Mouse (Mus musculus) ES-Bruce4 (cell line): ENCODE measurements around the gene Dnah14.

ENCODE experiments used
- CTCF ChIP-seq: IDR thresholded peaks from one replicate; pipeline ENCODE4 v1.8.1; 2011; ENCODE audit warnings: low read depth, low read length
- EP300 ChIP-seq: IDR thresholded peaks from 2 replicates; pipeline ENCODE4 v1.6.1; 2011; ENCODE audit warnings: low read depth, low read length; ENCODE audit not compliant: insufficient read depth
- POLR2A ChIP-seq: IDR thresholded peaks from one replicate; pipeline ENCODE4 v1.8.1; 2011; ENCODE audit warnings: low read length; ENCODE audit not compliant: insufficient read depth

DNA sequence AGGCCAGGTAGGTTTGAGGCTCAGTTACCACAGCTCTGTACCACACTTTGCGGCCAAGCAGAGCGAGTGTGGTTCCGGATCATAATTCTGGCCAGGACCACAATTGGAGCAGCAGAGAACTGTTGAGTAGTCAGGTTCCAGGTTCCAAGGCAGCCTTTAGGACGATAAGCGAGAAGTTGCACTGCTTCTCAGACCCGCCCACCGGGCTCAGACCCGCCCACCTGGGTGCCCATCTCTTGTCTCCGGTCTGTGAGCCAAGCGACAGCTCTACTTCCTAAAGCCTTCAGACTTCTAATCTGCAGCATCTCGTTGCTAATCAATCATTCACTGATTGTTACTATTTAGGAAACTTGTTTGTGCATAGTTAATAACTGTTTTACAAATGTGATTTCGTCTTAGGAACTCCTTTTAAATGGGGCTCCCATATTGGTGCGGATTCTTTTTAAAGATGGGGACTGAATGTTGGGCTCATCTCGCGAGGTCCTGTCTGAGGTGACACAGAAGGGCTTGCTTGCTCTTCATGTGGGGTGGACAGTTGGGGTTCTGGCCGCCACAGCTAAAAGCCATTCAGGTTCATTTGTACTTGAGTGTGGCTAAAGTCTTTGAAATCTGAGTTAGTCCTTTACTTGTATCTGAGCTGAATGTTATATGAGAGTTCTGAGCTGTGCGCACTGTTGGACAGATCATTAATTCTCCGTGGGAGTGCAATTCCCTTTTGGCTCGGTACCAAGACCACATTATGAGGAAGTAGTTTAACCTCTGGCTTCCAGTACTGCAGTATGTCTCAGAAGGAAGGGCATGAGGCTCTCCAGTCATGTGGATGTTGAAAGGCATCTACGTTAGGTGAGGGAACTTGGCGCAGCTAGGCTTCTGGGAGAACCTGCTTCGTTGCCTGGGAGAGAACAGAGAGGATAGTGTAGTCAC lies 36.3 kb upstream of the Dnah14 start:
- TF ChIP-seq EP300, result no peak
- no peak for TF ChIP-seq CTCF
- no peak for TF ChIP-seq POLR2A
